Mouse (Mus musculus): Measurements from ENCODE around the gene Gm5771. TPM values are rescaled to one million over a fixed set of nuclear protein-coding genes. Genes with fewer than 3 reads are reported as not detected.
"Not testable (repeated sequence)": the region's sequence is repeated elsewhere in the genome, so short reads cannot be mapped to it uniquely, and the experiment has no call there.

Gm5771 gene
- not detected for total RNA-seq (2022)

DNA sequence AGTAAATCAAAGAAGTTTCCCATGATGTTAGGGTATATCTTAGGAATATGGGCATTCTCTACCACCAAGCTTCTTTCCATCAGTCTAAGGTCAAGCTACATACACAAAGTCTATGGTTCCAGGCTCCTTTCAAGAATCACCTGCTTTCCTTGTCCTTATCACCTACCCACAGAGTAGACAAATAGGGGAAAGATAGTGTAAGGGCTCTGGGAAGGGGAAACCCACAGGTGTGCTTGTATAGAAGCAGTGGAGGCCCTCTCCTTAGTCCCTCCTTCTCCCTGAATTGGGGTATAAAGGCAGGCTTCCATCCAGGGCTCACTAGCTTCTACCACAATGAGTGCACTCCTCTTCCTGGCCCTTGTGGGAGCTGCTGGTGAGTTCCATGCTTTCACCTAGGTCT, at the start of gene Gm5771:
Gene Gm5771, plus strand, starts transcription at position 301 of the 400 bp plus-strand sequence.
- DNase-seq (ENCODE audit: low spot score) = not testable (repeated sequence)

DNA sequence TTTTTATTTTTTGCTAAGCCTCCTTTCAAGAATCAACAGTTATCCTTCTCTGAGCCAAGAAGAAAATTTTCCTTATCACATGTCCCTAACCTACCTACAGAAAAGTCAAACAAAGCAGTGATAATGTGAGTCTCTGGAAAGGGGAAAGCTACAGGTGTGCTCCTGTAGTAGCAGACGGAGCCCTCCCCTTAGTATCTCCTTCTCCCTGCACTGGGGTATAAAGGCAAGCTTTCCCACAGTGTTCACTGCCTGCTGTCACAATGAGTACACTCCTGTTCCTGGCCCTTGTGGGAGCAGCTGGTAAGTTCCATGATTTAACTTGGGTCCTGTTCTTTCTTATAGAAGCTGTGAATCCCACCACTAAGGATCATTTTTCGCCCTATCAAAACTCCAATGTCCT, 38.2 kb upstream of the Gm5771 start, which contains the start of gene Try10:
Gene Try10, plus strand, starts transcription at position 174 of the 400 bp plus-strand sequence.
- DNase-seq (ENCODE audit: low spot score) = no peak

DNA sequence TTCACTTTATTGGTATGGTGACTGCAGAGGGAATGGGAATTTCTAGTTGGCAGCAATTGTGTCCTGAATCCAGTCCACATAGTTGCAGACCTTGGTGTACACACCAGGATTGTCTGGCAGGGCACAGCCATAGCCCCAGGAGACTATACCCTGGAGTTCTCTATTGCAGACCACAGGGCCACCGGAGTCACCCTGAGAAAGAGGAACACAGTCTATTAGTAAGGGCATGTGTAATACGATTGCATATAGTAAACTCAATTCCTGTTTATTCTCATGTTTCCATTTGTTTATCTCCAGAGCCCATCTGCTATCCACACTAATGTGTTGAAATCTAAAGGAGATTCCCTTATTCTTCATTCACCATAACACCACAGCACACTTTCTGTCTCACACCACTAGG, 18.4 kb upstream of the Gm5771 start:
- not testable (repeated sequence) for DNase-seq (ENCODE audit: low spot score)

DNA sequence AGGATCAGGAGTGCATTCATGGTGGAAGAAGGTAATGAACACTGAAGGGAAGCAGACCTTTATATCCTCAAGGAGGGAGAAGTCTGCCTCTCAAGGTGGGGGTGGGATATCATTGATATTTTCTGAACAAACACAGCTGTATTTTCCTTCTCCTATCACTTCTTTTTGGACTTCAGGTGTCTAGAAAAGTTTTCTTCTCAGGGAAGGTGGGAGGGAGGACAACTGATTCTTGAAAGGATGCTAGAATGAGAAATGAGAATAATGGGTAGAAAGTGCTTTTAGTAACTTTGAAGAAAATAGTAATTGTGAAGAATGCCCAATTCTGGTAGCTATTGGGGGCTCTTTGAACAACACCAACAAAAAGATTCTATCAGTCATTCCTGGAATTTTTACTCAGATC, 14.6 kb upstream of the Gm5771 start, which contains the start of gene Prss3:
Gene Prss3, minus strand, starts transcription at position 101 of the 400 bp plus-strand sequence.
- not testable (repeated sequence) for DNase-seq (ENCODE audit: low spot score)

DNA sequence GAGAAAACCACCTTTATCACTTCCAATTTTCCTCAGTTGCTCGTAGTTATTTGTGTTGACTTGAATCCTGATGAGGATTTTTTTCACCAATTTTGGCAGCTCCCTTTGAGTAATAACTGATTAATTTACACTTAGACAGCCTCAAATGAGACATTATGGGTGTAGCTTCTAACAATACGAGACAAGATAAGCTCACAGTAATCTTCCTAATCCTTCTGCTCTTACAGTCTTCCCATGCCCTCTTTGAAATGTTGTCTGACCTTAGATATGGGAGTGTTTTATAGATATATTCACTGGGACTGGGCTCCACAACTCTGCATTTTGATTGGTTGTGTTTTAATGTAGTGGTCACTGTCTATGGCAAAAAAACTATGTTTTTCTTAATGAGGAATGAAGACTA, 5.4 kb upstream of the Gm5771 start:
- DNase-seq (ENCODE audit: low spot score) = no peak

DNA sequence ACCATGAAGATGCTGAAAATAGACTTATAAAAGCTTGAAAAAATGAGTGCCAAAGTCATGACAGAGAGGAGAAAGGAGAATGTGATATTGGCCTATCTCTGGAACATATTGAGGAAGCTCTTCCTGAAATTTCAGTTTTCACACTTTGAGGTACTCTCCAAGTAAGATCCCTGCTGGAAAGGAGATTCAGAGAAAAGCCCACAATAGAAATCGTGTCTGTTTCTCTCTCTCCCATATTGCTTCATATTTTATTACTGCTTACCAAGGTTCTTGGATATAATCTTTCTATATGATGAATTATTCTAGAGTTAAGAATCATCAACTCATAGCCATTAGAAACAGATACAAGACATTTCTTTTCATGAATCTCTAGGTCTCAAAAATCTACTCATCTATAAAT, 516 bp upstream of the Gm5771 start:
- not testable (repeated sequence) for DNase-seq (ENCODE audit: low spot score)

DNA sequence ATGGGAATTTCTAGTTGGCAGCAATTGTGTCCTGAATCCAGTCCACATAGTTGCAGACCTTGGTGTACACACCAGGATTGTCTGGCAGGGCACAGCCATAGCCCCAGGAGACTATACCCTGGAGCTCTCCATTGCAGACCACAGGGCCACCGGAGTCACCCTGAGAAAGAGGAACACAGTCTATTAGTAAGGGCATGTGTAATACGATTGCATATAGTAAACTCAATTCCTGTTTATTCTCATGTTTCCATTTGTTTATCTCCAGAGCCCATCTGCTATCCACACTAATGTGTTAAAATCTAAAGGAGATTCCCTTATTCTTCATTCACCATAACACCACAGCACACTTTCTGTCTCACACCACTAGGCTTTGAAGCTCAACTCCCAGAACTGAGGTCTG, 50.1 kb downstream of the Gm5771 start:
- not testable (repeated sequence) for DNase-seq (ENCODE audit: low spot score)

DNA sequence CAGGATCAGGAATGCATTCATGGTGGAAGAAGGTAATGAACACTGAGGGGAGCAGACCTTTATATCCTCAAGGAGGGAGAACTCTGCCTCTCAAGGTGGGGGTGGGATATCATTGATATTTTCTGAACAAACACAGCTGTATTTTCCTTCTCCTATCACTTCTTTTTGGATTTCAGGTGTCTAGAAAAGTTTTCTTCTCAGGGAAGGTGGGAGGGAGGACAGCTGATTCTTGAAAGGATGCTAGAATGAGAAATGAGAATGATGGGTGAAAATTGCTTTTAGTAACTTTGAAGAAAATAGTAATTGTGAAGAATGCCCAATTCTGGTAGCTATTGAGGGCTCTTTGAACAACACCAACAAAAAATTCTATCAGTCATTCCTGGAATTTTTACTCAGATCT, 53.9 kb downstream of the Gm5771 start, which contains the start of gene Gm10334:
Gene Gm10334, minus strand, starts transcription at position 101 of the 400 bp plus-strand sequence.
- DNase-seq (ENCODE audit: low spot score) = not testable (repeated sequence)

Other genes with a start within 250 kb of the Gm5771 start
- gene Try4, start 90.1 kb upstream of the Gm5771 start, total RNA-seq (2022) = not detected
- gene Try5, start 75.5 kb upstream of the Gm5771 start, total RNA-seq (2022) = not detected
- not detected for gene Try10, start 38.3 kb upstream of the Gm5771 start, total RNA-seq (2022)
- gene Prss3, start 14.7 kb upstream of the Gm5771 start, total RNA-seq (2022) = not detected
- gene Gm10334, start 53.8 kb downstream of the Gm5771 start, total RNA-seq (2022) = not detected
- not detected for gene Prss1, start 66.6 kb downstream of the Gm5771 start, total RNA-seq (2022)
- gene Prss2, start 129.4 kb downstream of the Gm5771 start, total RNA-seq (2022) = not detected
- gene Ephb6, start 213.1 kb downstream of the Gm5771 start, total RNA-seq (2022) = 1 to 10 TPM in 2 of 4 experiments, under 1 TPM in 2; 0.41 to 1.7 (median 1.1) TPM
- not detected for gene Trpv6, start 244.0 kb downstream of the Gm5771 start, total RNA-seq (2022)

All from heart, adult 8-10 months (tissue).